Mouse (Mus musculus) hematopoietic stem cell, adult 5-6 weeks (primary cell): ENCODE measurements around the gene Gif. TPM values are rescaled to one million over a fixed set of nuclear protein-coding genes. Genes with fewer than 3 reads are reported as not detected.

Source experiments
- ATAC-seq, 2 experiments: fragments of 125-278 bp in 1 of 2; replicated peaks in 1 of 2; 2 replicates each; pipeline ENCODE4 v1.8.0; 2016 to 2017; ENCODE audit warnings: inconsistent platforms in 2 of 2, mild to moderate bottlenecking in 2 of 2, moderate number of reproducible peaks in 2 of 2, low read depth in 1 of 2, moderate TSS enrichment in 1 of 2; ENCODE audit not compliant: low FRiP score in 2 of 2, poor library complexity in 2 of 2, severe bottlenecking in 2 of 2, insufficient read depth in 1 of 2, low TSS enrichment in 1 of 2
- total RNA-seq: library from RNA; stranded (forward); fragments of 172-1452, 232-1000 nt; gene quantifications from 2 replicates; pipeline ENCODE4 v1.2.3, GENCODE M21; 2017

Gene Gif
- total RNA-seq, 1 experiment from 2014 or later: not detected

- ATAC-seq: no peak
Measured at GRCm38 (mm10) chr19:11787826-11788225, 40.5 kb downstream of the Gif start.

- no peak for ATAC-seq
Measured at GRCm38 (mm10) chr19:11788876-11789275, 41.5 kb downstream of the Gif start.

- ATAC-seq: no peak
Measured at GRCm38 (mm10) chr19:11791825-11792224, 44.5 kb downstream of the Gif start.

GRCm38 (mm10) chr19:11793741-11794359 is 46.5 kb downstream of the Gif start:
- no peak for ATAC-seq

- ATAC-seq: no peak
Measured at GRCm38 (mm10) chr19:11794447-11794846, 47.1 kb downstream of the Gif start.

GRCm38 (mm10) chr19:11800531-11801315 is 53.4 kb downstream of the Gif start:
- ATAC-seq: peak; percentile 84 to 92

GRCm38 (mm10) chr19:11804423-11804822 is 57.1 kb downstream of the Gif start:
- ATAC-seq: no peak

GRCm38 (mm10) chr19:11807251-11807650 is 59.9 kb downstream of the Gif start:
- ATAC-seq: peak; percentile 68 to 80

- ATAC-seq: no peak
Measured at GRCm38 (mm10) chr19:11807822-11808221, 60.5 kb downstream of the Gif start.

- ATAC-seq: no peak
Measured at GRCm38 (mm10) chr19:11808452-11808851, 61.1 kb downstream of the Gif start.

GRCm38 (mm10) chr19:11810003-11810758 is 62.8 kb downstream of the Gif start:
- ATAC-seq: no peak

- ATAC-seq: peak; percentile 9 to 23; a peak in 1 of 4 replicates
Measured at GRCm38 (mm10) chr19:11810856-11811255, 63.5 kb downstream of the Gif start.

GRCm38 (mm10) chr19:11811688-11812365 is 64.5 kb downstream of the Gif start:
- ATAC-seq: peak; percentile 42 to 54; a peak in 3 of 4 replicates

Other genes starting within 250 kb of the Gif start
- 15.9 and 39.4 TPM in 2 replicates for gene Ms4a6b, start 231.0 kb upstream of the Gif start, total RNA-seq
- gene Ms4a4d, start 210.8 kb upstream of the Gif start, total RNA-seq: 0.25 TPM in 1 of 2 replicates, not detected in the other
- 0.55 and 1.1 TPM in 2 replicates for gene Ms4a6d, start 142.7 kb upstream of the Gif start, total RNA-seq
- gene Ms4a2, start 123.8 kb upstream of the Gif start, total RNA-seq: 7.5 and 21.3 TPM in 2 replicates
- gene Ms4a3, start 106.7 kb upstream of the Gif start, total RNA-seq: 17.6 and 52.5 TPM in 2 replicates
- gene Oosp2, start 87.0 kb upstream of the Gif start, total RNA-seq: 1.2 TPM in 1 of 2 replicates, not detected in the other
- 0.40 and 0.81 TPM in 2 replicates for gene Oosp1, start 56.4 kb upstream of the Gif start, total RNA-seq
- gene Oosp3, start 50.5 kb upstream of the Gif start, total RNA-seq: not detected in 2 replicates
- 60.9 and 76.5 TPM in 2 replicates for gene Mrpl16, start 22.8 kb downstream of the Gif start, total RNA-seq
- 13.1 and 14.9 TPM in 2 replicates for gene Stx3, start 71.8 kb downstream of the Gif start, total RNA-seq
- gene Olfr1417, start 91.7 kb downstream of the Gif start, total RNA-seq: not detected in 2 replicates
- gene Olfr1418, start 113.5 kb downstream of the Gif start, total RNA-seq: not detected in 2 replicates
- not detected in 2 replicates for gene Olfr1419, start 127.6 kb downstream of the Gif start, total RNA-seq
- not detected in 2 replicates for gene Olfr1420, start 139.0 kb downstream of the Gif start, total RNA-seq
- 14.8 and 14.9 TPM in 2 replicates for gene Patl1, start 164.8 kb downstream of the Gif start, total RNA-seq
- gene Osbp, start 218.4 kb downstream of the Gif start, total RNA-seq: 35.0 and 39.5 TPM in 2 replicates